Mouse (Mus musculus) megakaryocyte, embryonic 14.5 days (primary cell): ENCODE results near the gene Zfp385b.

Experiments
- FLI1 ChIP-seq: IDR thresholded peaks from 2 replicates; pipeline ENCODE4 v1.6.1; 2012; ENCODE audit warnings: low read length, inconsistent platforms, mixed read lengths
- GATA1 ChIP-seq: IDR thresholded peaks from 3 replicates; pipeline ENCODE4 v1.6.1; 2012; ENCODE audit warnings: mixed read lengths, low read length, inconsistent platforms, borderline replicate concordance

DNA sequence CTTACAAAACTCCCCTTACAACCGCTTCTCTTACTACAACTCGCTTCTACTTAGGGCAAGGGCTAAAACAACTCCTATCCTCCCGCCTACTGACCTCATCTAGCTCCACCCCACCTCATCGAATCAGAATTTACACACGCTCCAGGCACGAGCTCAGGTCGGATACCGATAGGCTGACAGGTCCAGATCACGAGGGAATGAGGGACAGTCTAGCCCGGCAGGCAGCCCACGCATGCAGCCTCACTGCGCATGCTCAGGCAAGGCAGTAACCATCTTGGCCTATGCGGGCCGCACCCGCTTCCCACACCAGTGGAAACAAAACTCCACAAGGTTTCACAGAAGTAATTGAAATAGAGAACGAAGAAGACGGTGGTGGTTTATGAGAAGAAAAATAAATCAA lies 20.1 kb upstream of the Zfp385b start:
- TF ChIP-seq FLI1 (no peak), GATA1 (no peak)
